Mouse (Mus musculus) MEL (cell line): ENCODE data around the gene Aarsd1.
"Not testable (repeated sequence)": the region's sequence is repeated elsewhere in the genome, so short reads cannot be mapped to it uniquely, and the experiment has no call there.

Experiments used
- CHD2 ChIP-seq: IDR thresholded peaks from 2 replicates; pipeline ENCODE4 v1.6.1; 2011; ENCODE audit warnings: low read length, improper control_type of control experiment
- CTCF ChIP-seq, 3 experiments: IDR thresholded peaks in 2 of 3; conservative IDR thresholded peaks in 1 of 3; 2 replicates each; pipeline ENCODE4 v1.5.1; 2011 to 2012; ENCODE audit warnings: low read length in 3 of 3, low read depth in 2 of 3, mild to moderate bottlenecking in 2 of 3, improper control_type of control experiment in 1 of 3, inconsistent platforms in 1 of 3, mixed read lengths in 1 of 3, moderate library complexity in 1 of 3; ENCODE audit not compliant: control insufficient read depth in 1 of 3, insufficient read depth in 1 of 3, poor library complexity in 1 of 3, severe bottlenecking in 1 of 3
- E2F4 ChIP-seq: IDR thresholded peaks from 2 replicates; pipeline ENCODE4 v1.6.1; 2011; ENCODE audit warnings: low read depth, low read length, improper control_type of control experiment, borderline replicate concordance
- EP300 ChIP-seq, 2 experiments: IDR thresholded peaks; 2 replicates each; pipeline ENCODE4 v1.6.1; 2011; ENCODE audit warnings: improper control_type of control experiment in 2 of 2, low read length in 2 of 2, low read depth in 1 of 2, mild to moderate bottlenecking in 1 of 2
- ETS1 ChIP-seq: IDR thresholded peaks from 2 replicates; pipeline ENCODE4 v1.6.1; 2012; ENCODE audit warnings: low read depth, mild to moderate bottlenecking, inconsistent platforms, low read length, improper control_type of control experiment, moderate library complexity
- GATA1 ChIP-seq: IDR thresholded peaks from 2 replicates; pipeline ENCODE4 v1.6.1; 2011; ENCODE audit warnings: low read depth, low read length, improper control_type of control experiment
- JUND ChIP-seq: IDR thresholded peaks from 2 replicates; pipeline ENCODE4 v1.6.1; 2011; ENCODE audit warnings: low read depth, mild to moderate bottlenecking, improper control_type of control experiment, low read length
- MEF2A ChIP-seq: IDR thresholded peaks from 2 replicates; pipeline ENCODE4 v1.6.1; 2014; ENCODE audit warnings: low read depth, mild to moderate bottlenecking, inconsistent platforms, low read length, improper control_type of control experiment; ENCODE audit not compliant: poor library complexity, insufficient replicate concordance, severe bottlenecking; ENCODE audit errors: extremely low read depth
- POLR2A ChIP-seq, 2 experiments: IDR thresholded peaks; 2 replicates each; pipeline ENCODE4 v1.6.1; 2011 to 2012; ENCODE audit warnings: low read length in 2 of 2, mild to moderate bottlenecking in 2 of 2, control low read depth in 1 of 2, improper control_type of control experiment in 1 of 2, low read depth in 1 of 2, moderate library complexity in 1 of 2; ENCODE audit not compliant: control insufficient read depth in 1 of 2, insufficient read depth in 1 of 2, poor library complexity in 1 of 2
- POLR2AphosphoS2 ChIP-seq: IDR thresholded peaks from 2 replicates; pipeline ENCODE4 v1.6.1; 2011; ENCODE audit warnings: low read length, improper control_type of control experiment
- UBTF ChIP-seq: IDR thresholded peaks from 2 replicates; pipeline ENCODE4 v1.6.1; 2012; ENCODE audit warnings: low read depth, mild to moderate bottlenecking, inconsistent platforms, low read length, improper control_type of control experiment, moderate library complexity, borderline replicate concordance; ENCODE audit not compliant: insufficient read depth
- ZNF384 ChIP-seq: IDR thresholded peaks from 2 replicates; pipeline ENCODE4 v1.6.1; 2012; ENCODE audit warnings: low read depth, mild to moderate bottlenecking, inconsistent platforms, low read length, improper control_type of control experiment

- TF ChIP-seq CTCF (IDR thresholded peaks at IDR 0.05 in 2 of 3, conservative IDR thresholded peaks at IDR 0.05 in 1 of 3; ENCODE audit: control insufficient read depth in 1 of 3, insufficient read depth in 1 of 3, low read depth in 2 of 3, low read length in 3 of 3, poor library complexity in 1 of 3, severe bottlenecking in 1 of 3); POLR2A (IDR thresholded peaks at IDR 0.05; ENCODE audit: control insufficient read depth in 1 of 2, insufficient read depth in 1 of 2, low read depth in 1 of 2, low read length in 2 of 2, poor library complexity in 1 of 2); CHD2; JUND; UBTF; E2F4; POLR2AphosphoS2; GATA1; ETS1; EP300 (IDR thresholded peaks at IDR 0.05; ENCODE audit: low read depth in 1 of 2, low read length in 2 of 2); MEF2A: not testable (repeated sequence)
- peak; percentile 72; the same call in 1 of the 2 replicates for TF ChIP-seq ZNF384
Measured at GRCm38 (mm10) chr11:101446860-101447259, 29.4 kb upstream of the Aarsd1 start.
